Mouse (Mus musculus): Measurements from ENCODE around the gene Osm. TPM values are rescaled to one million over a fixed set of nuclear protein-coding genes. Genes with fewer than 3 reads are reported as not detected.

The Osm gene
- polyA plus RNA-seq, 1 experiment from 2014 or later = 2.6 TPM

- DNase-seq (ENCODE audit: low spot score) = peak; percentile 76
These were observed 1.2 kb downstream of the Osm start for GRCm38 (mm10) chr11:4237389-4237912.

- no peak for DNase-seq (ENCODE audit: low spot score)
These were observed 1.9 kb downstream of the Osm start for GRCm38 (mm10) chr11:4238167-4238566.

DNA sequence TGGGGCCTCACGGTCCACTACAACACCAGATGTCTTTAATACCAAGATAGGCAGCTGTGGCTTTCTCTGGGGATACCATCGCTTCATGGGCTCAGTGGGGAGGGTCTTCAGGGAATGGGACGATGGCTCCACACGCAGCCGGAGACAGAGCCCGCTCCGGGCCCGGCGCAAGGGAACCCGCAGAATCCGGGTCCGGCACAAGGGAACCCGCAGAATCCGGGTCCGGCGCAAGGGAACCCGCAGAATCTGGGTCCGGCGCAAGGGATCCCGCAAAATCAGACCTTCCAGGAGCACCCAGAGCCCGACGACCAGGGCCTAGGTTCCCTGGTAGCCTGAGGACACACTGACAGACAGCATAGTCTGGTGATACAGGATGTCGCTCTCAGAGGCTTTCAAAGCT is 3.5 kb downstream of the Osm start:
- DNase-seq (ENCODE audit: low spot score) = no peak

- DNase-seq (ENCODE audit: low spot score) = no peak
These were observed 3.9 kb downstream of the Osm start for GRCm38 (mm10) chr11:4240151-4240550.

- no peak for DNase-seq (ENCODE audit: low spot score)
These were observed 5.0 kb downstream of the Osm start for GRCm38 (mm10) chr11:4241180-4241579.

DNA sequence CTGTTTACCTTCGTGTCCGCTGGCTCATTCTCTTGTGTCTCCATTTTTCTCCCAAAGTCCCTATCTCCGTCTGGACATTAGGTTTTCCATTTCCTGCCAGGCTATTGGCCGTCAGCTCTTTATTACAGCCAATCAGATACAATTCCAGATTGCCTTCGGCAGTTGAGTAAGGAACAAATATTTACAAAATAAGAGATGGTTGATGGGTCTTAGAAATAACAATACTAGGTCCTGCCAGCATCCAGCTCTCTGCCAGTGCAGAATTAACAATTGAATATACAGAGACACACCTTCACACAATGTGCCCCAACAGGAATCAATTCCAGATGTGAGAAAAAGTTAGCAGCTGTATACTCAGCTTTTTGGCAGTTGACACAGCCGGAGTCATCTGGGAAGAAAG is 9.9 kb downstream of the Osm start:
- DNase-seq (ENCODE audit: low spot score) = no peak

DNA sequence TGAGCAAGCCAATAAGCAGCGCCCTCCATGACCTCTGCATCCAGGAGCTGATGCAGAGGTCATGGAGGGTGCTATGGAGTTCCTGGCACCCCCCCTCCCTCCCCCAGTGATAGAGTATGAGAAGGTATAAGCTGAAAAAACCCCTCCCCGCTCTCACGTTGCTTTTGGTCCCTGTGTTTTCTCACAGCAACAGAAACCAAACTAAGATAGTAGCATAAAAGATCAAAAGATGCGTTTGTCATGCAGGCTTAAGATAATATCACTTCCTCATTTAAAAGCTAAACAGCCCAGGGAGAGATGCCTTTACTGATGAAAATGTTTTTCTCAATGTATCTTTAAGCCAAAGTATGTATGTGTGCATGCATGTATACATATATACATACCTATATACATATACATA is 10.4 kb downstream of the Osm start:
- DNase-seq (ENCODE audit: low spot score) = no peak

DNA sequence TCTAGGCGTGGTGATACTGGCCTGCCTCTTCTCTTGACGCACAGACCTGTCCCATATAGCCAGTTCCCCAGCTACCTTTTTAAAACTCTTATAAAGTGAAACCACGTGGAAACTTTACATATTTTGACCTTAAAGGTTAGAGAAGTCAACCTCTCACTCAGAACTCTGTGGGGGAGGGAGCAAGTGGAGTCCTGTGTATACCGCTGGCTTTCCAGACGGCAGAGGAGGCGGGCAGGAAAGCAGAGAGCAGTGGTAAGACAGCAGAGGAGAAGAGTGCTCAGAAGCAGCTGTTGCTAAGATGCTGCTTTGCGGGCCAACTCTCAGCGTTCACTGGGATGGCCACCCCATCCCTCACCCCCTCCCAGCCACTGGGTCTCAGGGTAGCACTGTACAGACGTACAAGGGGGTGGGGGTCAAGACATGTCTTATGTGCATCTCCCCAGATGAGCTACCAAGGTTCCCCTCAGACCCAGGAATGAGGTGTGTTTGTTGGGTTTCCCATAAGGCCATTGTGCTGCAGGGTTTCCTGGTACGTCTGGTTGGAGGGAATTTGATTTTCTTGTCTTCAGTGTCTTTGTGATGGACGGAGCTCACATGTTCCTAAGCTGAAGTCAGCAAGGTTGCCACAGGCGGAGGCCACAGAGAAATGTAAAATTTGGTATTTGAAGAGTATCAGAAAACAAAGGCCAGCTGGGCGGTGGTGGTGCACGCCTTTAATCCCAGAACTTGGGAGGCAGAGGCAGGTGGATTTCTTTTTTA is 11.2 kb downstream of the Osm start:
- no peak for DNase-seq (ENCODE audit: low spot score)

- no peak for DNase-seq (ENCODE audit: low spot score)
These were observed 12.9 kb downstream of the Osm start for GRCm38 (mm10) chr11:4249151-4249550.

GRCm38 (mm10) chr11:4250290-4250689 is 14.1 kb downstream of the Osm start:
- DNase-seq (ENCODE audit: low spot score) = no peak

- DNase-seq (ENCODE audit: low spot score) = no peak
These were observed 15.2 kb downstream of the Osm start for GRCm38 (mm10) chr11:4251376-4251775.

DNA sequence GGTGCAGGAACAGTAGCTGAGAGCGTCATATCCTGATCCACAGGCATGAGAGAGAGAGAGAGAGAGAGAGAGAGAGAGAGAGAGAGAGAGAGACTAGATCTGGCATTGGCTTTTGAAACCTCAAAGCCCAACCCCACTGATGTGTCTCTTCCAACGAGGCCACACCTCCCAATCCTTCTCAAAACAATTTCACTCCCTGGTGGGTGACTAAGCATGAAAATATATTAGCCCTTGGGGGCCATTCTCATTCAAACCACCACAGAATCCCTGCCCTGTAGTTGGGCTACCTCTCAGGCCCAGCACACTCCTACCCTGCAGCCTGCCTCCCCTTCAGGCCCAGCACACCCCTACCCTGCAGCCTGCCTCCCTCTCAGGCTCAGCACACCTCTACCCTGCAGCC is 16.7 kb downstream of the Osm start:
- no peak for DNase-seq (ENCODE audit: low spot score)

DNA sequence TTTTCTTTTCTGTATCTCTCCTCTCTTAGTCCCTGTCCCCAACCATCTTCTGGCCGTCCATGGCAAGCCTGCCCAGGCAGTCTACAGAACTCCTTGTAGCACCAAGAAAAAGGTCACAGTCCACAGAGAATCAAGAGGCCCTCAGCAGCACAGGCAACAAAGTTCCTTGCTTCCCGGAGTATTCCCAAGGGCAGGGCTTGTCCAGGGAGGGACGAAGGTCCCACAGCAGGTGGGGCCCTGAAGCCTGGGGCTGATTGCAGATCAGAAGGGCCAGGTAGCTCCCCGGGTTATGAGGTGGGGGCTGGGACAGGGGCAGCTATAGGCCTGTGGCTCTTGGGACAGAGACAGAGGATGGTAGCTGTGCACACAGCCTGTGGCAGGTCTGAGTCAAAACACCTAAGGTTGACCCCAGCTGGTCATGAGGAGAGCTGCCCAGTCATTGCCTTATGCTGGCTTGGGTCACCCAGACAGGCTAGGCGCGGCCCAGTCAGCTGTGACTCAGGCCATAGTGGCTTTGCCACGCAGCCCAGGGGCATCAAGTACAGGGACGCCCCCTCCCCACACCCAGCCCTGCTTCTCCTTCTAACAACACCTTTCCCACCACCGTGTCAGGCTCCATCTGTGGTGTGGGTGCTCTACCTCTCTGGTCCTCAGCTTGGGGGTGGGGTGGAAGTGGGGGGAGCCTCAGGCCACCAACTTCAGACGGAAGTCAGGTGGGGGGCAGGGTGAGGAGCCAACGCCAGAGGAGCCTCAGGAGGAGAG is 20.8 kb downstream of the Osm start, which contains the start of gene Lif:
Lif (plus strand) TSS at position 712 of the 762 bp plus-strand sequence.
- no peak for DNase-seq (ENCODE audit: low spot score)

GRCm38 (mm10) chr11:4257756-4258155 is 21.5 kb downstream of the Osm start:
- no peak for DNase-seq (ENCODE audit: low spot score)

DNA sequence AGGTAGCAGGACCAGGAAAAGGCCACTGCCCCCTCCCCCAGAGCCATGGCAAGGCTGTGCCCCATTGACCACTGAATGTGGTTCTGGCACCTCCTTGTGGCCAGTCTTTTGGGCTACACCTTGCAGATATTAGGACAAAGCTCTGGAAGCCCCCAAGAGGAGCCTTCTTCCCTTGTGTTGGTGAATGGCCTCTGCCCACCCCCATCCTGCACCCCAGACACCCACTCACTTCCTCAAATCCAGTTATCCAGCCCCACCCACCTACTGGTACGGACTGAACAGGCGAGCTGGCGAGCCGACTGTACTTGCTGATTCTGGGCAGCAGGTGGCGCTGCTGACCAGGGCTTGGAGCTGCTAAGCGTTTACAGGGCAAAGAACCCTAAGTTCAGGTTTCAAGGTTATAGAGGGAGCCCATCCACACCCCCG is 22.4 kb downstream of the Osm start:
- peak; percentile 88 for DNase-seq (ENCODE audit: low spot score)

DNA sequence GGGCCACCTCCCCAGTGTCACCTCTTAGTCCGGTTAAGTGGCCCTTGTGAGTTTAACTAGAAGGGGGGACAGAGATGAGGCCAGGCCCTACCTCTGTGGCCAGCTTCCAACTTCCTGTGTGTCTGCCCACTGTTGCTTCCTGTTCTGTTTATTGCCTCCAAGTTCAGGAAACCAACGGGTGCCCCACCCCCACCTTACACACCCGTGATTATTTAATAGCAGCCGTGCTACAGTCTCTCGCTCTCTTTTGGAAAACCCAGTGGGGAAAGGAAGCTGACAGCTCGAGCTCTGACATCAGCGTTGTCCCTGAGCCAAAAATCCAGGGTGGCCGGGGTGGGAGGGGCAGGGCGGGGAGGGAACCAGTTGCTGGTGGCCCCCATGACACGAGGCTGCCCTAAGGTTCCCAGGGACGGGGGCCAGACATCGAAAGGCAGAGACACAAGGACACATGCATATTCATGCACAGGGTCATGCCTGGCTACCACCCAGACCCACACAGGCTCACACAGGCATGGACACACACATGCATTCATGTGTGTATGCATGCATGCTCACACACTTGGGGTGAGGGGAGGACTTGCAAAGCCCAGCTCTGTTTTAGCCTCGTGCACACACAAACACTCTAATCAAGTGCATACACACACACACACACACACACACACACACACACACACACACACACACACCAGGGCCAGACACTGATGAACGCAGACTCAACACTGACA is 24.4 kb downstream of the Osm start:
- no peak for DNase-seq (ENCODE audit: low spot score)

DNA sequence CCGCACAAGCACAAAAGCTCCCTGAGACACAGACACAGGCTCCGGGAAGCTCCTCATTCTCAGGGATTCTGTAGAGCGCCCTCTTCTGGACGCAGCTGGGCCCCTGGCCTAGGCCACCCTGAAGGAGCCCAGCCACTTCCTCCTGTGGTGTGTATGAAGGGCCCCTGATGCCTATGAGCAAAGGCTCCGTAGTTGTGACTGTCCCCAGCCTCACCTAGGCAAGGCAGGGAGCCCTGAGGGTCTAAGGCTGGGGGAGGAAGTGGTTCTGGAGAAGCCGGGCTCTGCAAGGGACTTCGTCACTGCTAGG is 24.9 kb downstream of the Osm start:
- DNase-seq (ENCODE audit: low spot score) = peak; percentile 85

DNA sequence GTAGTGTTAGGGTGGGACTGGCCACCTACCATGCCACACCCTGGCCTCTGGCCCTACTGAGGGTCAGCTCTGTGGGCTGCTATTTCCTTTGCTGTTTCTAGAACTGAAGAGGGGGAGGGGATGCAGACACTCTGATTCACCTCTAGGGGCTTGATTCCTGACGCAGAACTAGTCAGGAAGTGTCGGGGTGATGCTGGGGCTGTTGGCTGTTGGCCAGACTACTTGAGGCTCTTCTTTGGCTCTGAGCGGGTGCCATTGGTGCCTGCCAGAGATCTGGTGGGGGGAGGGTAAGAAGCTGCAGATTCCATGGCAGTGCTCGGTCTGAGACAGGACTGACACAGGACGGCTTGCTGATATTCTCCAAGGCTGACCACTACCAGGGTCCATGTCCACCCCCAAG is 25.7 kb downstream of the Osm start:
- peak; percentile 57 for DNase-seq (ENCODE audit: low spot score)

GRCm38 (mm10) chr11:4262847-4263246 is 26.6 kb downstream of the Osm start:
- no peak for DNase-seq (ENCODE audit: low spot score)

DNA sequence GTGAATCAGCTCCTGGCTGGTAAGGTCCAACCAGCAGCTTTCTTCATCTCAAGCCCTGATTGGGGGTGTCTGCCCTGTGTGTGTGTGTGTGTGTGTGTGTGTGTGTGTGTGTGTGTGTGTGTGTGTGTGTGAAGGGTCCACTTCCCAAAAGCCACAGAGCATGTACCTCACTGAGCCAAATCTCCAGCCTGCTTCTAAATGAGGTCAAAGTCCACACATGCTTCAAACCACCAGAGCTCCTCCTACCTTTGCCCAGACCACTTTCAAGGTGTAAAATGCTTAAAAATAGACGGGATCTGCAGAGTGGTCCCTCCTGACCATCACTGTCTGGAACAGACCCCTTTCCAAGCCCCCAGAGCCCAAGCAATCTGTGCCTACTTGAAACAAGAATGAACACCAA is 27.1 kb downstream of the Osm start:
- DNase-seq (ENCODE audit: low spot score) = no peak

DNA sequence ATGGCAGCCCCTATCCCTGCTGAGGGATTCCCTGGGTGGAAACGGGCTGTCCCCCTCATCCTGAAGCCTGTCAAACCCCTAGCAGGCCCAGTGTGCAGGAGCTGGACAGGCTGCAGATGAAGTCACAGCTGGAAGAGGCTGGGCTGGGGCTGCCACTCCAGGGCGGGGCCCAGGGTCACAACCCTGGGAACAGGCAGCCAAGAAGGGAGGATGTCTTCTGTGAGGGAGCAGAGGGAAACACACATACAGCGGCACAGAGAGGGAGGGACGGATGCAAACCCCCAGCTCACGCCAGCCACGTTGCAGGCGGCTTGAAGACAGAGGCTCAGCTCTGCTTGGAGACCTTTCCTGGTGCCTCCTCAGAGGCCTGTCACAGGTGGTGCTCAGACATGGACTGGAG is 27.8 kb downstream of the Osm start:
- DNase-seq (ENCODE audit: low spot score) = no peak
